Mouse (Mus musculus) heart, adult 9 months (tissue): ENCODE data around the gene Prkcz.
"Not testable (repeated sequence)": the region's sequence is repeated elsewhere in the genome, so short reads cannot be mapped to it uniquely, and the experiment has no call there.

Experiments used
- DNase-seq, 2 experiments: peaks; one replicate each; pipeline ENCODE4 v3.0.0; 2022; ENCODE audit warnings: low spot score in 2 of 2

Prkcz gene

DNA sequence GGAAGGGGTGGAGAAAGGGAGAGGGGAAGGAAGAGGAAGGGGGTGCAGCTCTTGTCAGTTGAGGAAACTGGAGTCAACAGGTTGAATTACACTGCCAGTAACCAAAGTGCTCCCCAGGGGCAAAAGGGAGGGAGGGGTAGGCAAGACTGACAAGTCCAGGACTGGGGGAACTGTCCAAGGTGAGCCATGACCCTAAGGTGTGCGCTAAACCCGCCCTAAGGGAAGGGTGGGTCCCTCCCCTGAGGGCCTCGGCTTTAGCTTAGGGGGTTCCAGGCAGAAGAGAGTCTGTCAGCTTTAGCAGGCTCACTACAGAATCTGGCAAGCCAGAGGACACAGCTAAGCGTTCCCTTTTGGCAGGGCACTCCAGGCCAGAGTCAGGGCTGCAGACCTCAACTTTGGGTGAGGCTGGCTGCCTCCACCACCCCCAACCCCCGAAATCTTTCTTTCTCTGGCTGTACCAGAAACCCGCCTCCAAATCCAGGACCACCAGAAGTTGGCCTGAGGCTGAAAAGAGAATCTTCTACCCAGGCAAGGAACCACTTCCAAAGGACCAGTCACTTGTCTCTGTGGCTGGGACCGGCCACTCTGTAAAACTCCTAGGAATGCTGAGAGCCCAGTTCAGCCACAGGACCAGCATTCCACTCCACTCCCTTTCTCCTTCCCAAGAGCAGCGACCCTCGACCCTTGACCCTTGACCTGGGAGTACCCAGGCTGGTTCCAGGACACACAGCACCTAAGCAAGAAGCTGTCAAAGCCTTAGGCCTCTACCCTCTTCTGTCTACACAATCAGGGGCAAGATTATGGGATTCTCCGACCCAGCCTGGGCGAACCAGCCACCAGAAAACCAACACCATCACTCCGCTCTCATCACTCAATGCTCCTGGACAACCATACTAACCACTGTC lies 1.3 kb downstream of the Prkcz start:
- no peak for DNase-seq

DNA sequence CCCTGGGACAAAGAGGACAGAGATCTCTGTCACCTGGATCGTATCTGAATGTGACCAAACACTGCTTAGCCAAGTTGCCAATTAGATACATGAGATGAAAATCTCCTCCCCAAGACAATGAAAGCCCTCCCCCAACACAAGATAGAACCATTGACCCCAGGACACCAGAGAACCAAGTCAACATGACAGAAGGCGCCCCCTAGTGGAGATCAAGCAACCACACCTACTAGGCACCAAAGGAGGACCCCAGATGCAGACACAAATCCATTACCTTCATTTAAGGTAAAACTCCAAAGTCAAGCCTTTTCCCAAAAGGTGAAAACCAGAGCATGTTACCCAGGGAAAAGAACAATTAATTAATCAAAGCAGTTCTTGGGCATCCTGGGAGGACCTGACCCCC lies 3.6 kb downstream of the Prkcz start:
- DNase-seq = no peak

DNA sequence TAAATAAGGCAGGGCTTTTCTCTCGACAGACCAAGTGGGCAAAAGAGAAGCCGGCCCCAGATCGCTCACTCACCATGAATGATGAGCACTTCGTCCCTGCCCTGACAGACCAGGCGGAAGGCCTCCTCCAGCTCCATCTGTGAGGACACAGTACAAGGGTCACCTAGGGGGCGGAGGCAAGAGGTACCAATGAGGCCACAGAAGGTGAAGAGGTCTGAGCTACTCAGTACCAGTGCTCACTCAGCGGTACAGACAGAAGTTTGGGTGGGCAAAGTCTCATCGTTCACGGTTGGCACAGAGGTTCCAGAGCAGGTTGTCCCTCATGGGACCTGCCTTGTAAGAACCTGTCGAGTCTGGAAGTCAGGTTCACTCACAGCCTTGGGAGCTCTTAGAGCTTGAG lies 4.8 kb downstream of the Prkcz start:
- DNase-seq = no peak

DNA sequence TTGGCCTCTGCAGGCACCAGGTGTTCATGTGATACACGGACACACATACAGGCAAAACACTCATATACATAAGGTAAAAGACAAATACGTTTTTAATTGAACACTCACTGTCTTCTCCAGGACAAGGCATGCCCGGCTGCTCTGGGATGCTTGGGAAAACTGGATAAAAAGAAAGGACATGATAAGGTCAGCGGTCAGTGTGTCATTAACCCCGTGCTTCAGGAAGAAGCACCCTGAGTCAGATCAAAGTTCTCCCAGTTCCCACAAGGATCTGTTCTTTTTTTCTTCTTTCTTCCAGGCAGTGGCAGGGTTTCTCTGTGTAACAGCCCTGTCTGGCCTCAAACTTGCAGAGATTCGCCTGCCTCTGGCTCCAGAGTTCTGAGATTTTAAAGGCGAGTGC lies 6.6 kb downstream of the Prkcz start:
- no peak for DNase-seq

DNA sequence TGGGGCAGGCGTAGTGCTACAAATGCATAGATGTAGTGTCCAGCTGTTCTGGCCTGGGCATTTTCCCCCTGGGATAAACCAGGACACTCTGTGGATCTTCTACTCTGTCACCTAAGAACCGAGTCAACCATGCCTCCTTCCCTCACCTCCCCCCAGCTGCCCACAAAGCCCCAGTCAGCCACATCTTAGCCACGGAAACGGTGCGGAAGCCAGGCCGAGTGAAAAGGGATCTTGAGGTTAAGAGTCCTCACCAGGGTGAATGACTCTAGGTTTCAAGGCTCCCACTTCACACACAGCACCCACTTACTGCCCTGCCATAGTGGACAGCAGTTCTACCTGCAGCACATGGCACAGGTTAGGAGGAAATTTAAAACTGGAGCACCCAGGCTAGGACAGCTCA lies 7.1 kb downstream of the Prkcz start:
- no peak for DNase-seq

DNA sequence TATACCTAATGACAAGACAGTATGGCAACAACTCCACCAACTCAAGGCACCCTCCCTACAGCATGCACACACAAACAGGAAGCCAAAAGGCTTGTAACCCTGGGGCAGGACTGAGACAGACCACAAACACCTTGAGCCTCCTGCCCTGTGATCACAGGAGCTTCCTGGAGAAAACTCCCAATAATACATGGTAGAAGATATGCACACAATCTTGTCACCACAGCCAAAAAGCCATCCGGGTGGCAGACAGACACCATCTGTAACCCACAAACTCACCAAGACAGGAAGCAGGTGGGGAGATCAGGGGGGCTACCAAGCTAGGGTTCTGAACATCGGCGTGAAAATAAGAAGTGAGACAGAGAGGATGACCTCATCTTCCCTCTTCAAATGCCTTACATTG lies 8.6 kb downstream of the Prkcz start:
- DNase-seq = no peak

DNA sequence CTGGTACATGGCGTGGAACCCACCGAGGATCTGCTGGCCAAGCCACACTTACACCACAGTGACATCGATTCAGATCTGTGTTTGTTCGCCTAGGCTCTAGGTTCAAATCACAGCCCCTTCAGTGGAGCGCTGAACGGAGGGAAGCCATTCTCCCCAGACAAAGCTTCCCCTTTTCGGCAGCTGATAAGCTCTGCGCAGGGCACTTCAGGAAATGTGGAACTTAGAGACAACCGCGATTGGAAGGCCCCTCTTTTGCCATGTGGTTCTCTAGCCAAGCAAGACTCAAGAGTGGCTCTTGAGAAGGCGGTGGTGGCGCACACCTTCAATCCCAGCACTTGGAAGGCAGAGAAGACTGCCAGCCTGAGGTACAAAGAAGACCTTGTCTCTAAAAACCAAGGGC lies 14.8 kb downstream of the Prkcz start:
- no peak for DNase-seq

DNA sequence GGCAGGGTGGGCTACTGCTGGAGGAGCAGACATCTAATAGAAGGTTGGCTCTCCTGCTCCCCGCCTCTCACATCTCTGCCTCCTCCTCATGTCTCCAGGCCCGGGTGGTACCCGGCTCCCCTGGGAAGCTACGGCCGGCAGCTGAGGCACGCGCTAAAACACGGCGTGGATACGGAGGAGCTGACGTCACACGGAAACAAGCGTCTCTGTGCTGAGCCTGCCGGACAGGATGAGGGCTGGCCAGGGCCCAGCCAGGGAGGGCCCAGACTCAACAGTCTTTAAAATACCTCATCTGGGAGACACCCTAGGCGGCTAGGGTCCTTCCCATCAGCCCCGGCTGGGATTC lies 15.6 kb downstream of the Prkcz start:
- DNase-seq = peak; percentile 61 to 73

DNA sequence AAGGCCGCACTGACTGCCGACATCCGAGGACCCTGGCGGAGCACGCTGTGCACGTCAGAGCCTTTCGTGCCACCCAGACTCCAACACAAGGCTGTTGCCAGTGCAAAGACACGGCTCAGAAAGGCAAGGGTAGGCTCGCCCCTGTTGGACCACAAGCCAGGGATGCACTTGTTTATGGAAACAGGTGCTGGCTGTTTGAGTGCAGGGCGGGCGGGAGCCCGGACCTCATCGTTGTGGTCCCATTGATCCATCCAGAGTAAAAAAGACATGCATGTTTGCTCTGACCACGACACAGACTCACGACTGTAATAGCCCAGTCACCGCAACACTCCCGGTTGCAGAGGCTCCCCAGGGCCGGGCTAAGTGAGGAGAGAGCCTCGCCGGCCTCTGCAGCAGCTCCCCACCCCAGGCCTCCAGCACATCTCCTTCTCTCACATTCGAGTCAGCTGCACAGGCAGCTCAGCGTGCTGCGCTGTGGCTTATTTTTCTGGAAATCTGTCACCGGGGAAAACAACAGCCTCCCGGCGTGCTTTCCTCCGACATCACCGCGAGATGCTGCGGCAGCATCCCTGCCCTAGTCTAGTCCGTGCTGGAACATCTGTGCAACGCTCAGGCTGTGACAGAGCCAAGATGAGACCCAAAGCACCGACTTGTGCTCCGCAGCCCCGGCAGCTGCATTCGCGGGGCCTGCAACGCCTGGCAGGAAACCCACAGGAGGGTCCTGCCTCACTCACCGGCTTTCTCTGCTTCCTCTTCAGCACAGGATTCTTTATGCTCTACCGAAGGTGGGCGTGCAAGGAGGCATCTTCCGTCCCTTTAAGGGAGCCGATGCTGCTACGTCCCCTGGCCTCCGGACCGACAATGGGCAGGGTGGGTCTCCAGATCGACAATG lies 16.2 kb downstream of the Prkcz start:
- DNase-seq = no peak

DNA sequence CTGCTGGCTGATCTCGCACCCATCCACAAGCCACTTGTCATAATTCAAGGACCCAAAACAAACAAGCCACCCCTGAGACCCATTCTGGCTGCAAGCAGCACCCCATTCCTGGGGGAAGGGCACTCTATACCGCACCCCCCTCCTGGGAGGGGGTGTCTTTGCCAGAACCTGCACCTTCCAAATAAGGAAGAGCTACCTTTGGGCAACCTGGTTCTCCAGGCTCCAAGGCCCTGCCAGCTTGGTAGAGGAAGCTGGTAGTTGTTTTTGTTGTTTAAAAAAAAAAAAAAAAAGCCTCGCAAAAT lies 16.9 kb downstream of the Prkcz start:
- no peak for DNase-seq

DNA sequence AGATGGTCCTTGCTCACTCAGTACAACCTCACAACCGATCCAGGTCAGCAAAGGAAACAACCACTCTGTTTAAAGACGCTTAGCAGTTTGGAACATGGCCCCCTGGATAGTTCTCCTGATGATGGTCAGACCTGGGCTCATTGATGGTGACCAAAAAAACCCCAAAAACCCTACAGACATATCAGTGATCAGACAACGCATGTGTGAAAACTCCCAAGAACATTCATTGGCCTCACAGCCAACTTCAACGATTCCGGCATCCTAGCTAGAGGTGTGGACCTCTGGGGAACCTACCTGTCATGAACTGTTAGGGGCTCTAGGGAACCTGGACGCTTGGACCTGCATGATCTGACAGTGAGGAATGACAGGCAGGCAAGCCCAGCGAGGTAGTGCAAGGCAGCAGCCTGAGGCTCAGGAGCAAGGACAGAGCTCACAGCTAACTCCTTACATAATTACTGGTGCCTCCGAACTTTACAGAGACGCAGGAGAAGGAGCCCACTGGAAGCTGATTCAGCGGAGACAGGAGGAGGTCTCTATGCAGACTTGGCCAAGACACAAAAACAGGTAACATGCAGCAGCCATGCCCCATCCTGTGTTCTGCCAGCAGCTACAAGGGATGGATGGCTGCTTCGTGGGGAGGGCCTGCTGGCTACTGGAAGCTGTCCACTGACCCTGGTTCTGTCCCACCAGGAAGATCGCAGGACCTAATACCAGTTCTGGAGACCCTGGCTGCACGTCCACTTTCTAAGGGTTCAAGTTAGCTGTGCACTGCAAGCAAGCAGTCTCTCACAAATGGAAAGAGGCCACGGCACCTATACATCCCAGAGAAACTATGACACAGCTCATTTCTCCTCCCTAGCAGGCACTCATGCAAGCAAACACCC lies 17.5 kb downstream of the Prkcz start:
- no peak for DNase-seq

DNA sequence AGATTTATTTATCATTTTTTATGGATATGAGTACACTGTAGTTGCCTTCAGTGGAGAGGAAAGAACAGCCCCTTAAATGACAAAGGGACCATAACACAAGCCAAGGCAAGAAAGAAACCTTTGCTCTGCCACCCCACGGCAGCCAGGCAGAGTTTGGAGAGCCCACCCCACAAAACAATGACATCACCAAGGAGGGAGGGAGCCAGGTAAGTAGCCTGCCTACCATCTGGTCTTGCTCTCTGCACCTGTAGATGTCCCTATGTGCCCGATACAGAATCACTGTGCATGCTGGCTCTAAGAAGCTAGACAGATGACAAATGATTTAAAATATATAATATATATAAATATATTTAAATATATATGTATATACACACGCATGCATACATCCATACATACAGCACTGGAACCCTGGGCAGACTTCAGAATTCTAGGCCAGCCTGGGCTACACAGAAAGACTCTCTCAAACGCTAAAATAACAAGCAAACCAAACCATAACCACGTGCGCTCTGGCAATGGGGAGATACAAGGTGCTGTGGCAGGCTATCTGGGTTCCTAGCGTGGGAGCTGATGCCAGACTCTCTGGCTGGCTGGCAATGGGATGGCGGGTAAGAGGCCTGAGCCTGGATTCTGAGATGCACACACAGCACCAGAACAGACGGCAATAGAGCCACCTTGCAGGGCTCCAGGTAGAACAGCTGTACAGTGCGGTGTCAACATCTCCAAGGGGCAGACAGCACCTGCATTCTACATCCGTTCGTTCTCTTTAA lies 24.7 kb downstream of the Prkcz start:
- DNase-seq = no peak

DNA sequence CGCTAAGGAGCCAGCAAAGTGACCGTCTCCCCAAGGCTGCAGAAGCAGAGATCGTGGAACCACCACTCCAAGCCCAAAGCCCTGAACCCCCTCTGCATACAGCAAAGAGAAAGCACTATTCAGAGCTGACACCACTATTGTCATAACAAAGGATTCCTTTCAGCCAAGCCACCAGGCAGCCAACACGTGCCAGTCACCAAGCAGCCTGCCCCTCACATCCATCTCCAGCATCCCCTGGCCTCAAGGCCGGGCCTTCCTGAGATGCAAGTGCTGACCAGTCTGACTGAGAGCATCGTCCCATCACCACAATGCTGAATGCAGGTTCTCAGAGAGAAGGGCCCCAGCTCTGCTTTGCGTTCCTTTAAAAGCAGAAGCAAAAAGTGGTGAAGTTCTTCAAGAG lies 28.9 kb downstream of the Prkcz start:
- DNase-seq = no peak

DNA sequence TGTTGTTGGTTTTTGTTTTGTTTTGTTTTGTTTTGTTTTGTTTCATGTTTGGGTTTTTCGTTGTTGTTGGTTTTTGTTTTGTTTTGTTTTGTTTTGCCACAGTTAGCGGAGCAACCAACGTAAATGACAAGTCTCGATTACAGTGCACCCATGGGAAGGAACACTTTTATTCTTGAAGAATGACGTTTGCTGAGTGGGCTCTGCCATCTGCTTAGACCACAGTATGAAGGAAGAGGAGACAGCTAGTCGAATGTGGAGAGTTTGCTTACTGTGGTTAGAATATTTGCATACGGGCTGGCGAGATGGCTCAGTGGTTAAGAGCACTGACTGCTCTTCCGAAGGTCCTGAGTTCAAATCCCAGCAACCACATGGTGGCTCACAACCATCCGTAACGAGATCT lies 32.8 kb downstream of the Prkcz start:
- DNase-seq = not testable (repeated sequence)

DNA sequence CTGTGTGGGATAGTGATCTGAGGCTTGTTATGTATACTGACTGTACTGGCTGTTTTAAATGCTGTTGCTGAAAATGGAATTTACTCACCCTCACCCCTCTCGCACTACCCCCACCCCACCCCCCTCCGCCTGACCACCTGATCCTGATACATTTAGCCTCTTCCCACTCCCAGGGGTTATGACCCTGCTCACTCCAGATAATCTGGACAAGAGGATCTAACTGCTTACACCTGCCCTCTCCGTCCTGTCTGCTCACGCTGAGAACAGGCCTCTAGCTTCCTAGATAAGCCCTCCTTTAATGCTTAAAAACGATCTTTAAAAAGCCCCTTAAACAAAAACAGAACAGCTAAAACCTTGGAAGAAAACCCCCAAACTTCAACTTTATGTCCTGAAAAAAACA lies 35.4 kb downstream of the Prkcz start:
- DNase-seq = no peak

DNA sequence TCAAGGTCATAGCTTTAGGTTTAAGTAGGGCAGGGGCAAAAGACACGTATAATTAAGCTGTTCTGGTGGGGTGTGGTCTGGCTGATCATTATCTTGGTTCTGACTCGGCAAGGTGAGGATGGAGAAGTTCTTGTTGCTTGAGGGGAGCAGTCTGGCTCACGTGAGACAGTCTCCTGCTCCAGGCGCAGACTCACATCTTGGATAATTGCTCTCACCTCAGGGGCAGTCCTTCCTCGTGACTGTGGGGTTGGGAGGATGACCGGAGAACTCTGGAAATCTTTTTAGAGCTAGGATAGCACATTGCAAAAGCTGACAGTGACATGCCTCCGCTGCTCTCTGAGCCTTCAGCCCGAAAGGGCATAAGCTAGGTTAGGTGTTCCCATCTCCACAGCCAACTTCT lies 36.6 kb downstream of the Prkcz start:
- DNase-seq = no peak

DNA sequence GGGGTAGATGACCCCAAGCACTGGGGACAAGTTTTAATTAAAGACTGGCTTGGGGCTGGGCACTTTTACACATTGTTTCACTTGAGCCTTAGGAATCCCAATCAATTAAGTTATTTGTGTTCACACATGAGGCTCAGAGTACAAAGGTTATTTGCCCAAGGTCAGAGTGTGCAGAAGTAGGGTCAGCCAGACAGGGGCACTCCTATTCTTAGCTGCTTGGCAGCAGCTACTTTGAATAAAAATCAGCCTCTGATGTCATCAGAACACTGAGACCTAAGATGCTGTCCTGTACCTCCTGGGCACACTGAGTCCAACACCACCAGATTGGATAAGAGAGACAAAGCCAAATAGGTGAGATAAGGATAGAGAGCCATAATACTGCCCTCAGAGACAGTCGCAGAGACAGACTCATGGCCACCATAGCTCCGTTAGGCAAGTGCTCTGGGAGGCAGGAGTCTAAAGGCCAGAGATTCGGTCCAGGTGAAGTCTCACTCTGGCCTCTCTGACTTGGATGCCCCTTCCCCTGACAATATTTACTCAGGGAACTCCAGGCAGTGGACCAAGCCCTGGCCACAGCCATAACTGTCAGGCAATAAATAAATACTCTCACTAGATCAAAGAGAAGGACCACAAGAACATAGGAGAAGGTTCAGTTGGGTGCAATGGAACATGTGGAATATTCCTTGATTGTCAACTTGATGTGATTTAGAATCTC lies 37.9 kb downstream of the Prkcz start:
- DNase-seq = no peak

DNA sequence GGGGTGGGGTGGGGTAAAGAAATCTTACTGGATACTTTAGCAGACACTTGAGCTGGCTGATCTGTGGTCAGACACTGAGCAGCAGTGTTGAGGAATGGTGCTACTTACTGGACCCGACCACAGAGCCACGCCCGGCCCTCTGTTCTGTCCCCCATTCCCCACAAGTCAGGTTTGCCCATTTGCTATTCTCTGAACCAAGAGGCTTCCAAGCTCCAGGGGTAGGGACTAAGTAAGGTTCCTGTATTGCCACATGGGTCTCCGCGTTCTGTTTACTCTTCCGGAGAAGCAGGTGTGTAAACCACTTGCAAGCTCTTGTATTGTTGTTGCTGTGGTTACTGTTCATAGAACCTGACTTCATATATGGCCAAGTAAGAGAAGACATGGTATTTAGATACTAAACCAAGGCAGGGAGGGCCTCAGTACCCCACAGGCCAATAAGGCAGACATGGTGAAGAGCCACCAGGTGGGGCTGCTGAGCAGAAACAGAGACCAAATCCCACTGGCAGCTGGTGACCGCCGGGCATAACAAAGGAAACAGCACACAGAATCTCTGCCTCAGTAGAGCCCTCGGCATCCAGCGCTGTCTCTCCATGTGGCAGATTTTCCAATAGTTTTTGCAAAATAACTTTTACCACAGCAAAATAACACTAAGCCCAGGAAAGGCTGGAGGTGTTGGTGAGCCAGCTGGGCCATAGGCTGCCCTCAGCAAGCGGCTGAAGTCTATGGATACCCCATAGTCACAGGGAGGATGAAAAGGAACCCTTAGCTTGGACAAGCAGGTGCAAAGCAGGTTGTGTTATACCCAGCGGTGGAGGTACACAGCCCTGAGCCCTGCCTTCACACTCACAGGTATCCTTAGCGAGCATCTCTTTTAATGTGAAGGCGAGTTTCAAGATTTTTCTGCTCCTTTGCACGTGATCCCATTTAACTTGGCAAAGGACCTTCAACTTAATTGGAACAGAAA lies 40.6 kb downstream of the Prkcz start:
- DNase-seq = no peak

DNA sequence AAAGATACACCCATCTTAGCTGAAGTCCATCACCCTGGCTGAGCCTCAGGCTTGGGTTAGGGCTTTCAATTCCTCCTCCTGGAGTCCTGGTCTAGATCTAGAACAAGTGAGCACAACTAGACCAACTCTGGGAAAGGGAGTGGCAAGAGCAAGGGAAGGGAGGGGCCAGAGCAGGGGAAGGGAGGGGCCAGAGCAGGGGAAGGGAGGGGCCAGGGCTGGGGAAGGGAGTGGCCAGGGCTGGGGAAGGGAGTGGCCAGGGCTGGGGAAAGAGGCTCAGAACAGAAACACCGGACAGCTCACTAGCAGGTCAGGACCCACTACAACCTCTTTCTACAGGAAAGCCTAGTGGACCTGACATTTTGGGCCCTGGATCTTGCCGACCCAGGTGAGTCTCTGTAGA lies 42.9 kb downstream of the Prkcz start:
- DNase-seq = no peak

DNA sequence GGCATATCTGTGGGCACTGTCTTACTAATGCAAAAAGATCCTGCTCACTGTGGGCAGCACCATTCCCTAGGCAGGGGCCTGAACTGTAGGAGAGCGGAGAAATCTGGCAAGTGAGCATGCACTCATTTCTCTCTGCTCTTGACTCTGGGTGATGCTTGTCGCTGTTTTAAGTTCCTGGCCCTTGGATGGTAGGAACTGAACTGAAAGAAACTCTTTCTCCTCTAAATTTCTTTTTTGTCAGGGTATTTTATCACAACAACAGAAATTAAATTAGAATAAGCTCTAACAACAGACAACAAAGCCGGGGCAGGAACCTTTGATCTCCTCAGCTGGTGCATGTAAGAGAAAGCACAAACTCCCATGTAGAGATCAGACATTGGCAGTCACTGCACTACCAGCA lies 46.1 kb downstream of the Prkcz start:
- no peak for DNase-seq
